Mouse (Mus musculus) adrenal gland, postnatal 4 days (tissue): ENCODE data around the gene Olfr1128. TPM values are rescaled to one million over a fixed set of nuclear protein-coding genes. Genes with fewer than 3 reads are reported as not detected.
"Not testable (repeated sequence)": the region's sequence is repeated elsewhere in the genome, so short reads cannot be mapped to it uniquely, and the experiment has no call there.

Experiments used
- DNase-seq, 2 experiments: peaks; one replicate each; pipeline ENCODE4 v3.0.0; 2021 to 2022; ENCODE audit warnings: low spot score in 2 of 2, mixed read lengths in 2 of 2
- long read RNA-seq, 2 experiments: library from polyadenylated mRNA; stranded (forward); transcript quantifications; one replicate each; pipeline ENCODE4 v2.0.0; 2021
- total RNA-seq, 2 experiments: library from RNA; stranded (reverse); gene quantifications; 2 replicates each; pipeline ENCODE4 v1.2.3; 2021

Gene Olfr1128
- not detected for total RNA-seq
- long read RNA-seq, experiment 1 = 0 reads
- long read RNA-seq, experiment 2 = 0 reads

DNA sequence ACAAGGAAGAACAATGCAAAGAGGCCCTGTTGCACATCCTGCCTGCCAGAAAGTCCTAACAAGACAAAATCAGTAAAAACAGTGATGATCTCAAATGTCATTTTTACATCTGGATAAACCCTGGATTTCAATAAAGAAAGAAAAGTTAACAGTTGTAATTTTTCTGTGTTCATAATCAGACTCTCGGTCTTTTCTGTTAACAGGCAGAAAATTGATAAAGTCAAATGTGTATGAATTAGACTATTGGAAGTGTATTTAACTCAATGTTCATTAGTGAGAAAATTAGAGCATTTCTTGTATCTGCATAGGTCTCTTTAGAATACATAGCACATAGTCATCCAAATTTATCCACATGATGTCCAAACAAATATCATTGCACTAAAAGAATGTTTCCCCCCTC lies at the start of gene Olfr1128:
TSS of gene Olfr1128 (minus strand) at position 101 of the 400 bp plus-strand sequence.
- no peak for DNase-seq

DNA sequence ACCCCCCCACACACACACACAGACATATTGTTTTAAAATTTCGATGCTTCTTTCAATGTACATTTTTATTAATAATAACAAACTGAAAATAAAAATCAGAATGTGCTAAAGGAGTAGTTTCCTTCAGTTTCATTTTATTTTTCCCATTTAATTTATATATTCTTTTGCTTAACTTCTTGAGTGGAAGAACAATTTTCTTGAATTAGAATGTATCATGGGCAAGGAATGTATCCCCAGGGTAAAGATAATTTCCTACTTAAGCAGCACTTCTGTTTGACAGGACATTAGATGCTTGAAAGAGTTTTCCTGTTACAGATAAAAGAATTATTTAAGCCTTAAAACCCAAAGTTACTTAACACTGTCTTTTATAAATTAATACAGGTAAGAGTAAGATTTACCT lies 28.3 kb upstream of the Olfr1128 start, which contains the start of gene Olfr1129:
TSS of gene Olfr1129 (plus strand) at position 301 of the 400 bp plus-strand sequence.
- not testable (repeated sequence) for DNase-seq

DNA sequence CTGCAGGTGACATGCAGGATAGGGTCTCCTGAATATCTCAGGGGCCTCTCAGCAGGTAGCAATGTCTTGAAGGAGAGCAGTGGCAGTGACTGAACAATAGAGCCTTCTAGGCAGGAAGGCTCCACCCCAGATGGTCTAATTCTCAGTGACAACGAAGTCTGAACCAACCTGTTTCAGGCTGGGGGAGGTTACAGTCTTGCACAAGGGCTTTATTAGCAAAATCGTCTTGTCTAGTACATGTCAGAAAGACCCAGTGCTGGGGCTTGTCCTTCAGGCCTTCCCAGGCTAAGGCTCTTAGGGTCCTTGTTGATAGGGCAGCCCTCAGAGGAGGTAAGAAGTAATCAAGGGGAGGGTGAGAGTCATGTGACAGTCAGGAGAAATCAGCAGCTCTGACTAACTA lies 10.5 kb downstream of the Olfr1128 start:
- no peak for DNase-seq

DNA sequence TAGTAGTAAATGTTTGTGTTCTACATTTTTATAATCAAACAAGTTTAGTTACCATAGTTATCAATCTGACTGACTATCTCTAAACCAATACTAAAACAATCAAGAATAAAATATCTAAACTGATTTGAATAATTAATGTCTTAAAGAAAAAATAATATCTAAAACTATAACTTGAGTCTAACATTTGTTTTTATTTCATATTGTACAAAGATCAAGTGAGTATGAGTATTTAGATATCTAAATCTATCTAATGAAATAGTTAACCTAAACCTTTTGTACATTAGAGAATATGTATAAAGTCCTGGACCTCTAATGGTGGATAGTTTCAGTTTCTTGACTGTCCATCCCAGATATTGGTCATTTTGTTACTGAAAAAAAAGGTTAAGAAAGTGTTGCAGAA lies 13.8 kb downstream of the Olfr1128 start, which contains the start of gene Olfr153:
TSS of gene Olfr153 (plus strand) at position 301 of the 400 bp plus-strand sequence.
- no peak for DNase-seq

DNA sequence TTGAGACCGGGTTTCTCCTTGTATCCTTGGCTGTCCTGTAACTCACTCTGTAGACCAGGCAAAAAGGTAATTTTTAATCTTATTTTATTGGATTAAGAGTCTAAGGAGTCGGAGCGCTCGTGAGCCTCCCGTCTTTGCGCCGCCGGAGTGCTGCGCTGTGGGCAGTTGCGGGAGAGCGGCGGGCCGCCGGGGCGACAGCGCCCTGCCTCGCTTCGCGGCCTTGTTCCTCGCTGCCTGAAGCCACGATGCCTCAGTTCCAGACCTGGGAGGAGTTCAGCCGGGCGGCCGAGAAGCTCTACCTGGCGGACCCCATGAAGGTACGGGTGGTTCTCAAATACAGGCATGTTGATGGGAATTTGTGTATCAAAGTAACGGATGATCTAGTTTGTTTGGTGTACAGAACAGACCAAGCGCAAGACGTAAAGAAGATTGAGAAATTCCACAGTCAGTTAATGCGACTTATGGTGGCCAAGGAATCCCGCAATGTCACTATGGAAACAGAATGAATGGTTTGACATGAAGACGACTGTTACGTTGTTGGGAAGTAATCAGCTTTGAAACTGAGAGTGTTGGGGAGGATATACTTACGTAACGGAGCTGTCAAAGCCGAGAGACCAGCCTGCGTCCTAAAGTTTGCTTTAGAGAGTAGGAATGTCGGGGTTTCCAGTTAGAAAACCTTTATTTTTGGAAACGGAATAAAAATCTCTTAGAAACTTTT lies 19.3 kb downstream of the Olfr1128 start:
- DNase-seq = not testable (repeated sequence)

DNA sequence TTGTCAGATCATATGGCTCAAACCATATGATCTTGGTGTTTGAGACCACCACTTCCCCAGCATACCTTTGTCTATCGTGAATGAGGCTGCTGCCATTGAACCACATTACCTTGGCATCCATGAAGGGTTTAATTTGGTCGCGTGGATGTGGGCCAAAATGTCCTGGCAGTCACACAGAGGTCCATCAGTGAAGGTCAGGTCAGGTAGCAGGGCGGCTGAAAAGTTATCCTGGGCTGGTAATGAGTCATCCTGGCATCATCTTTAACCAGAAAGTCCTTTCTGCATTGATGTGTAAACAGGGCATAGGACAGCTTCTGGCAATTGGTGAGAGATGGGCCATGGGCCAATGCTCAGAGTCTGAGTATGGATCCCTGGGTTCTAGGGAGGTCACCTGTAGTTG lies 24.7 kb downstream of the Olfr1128 start:
- no peak for DNase-seq

DNA sequence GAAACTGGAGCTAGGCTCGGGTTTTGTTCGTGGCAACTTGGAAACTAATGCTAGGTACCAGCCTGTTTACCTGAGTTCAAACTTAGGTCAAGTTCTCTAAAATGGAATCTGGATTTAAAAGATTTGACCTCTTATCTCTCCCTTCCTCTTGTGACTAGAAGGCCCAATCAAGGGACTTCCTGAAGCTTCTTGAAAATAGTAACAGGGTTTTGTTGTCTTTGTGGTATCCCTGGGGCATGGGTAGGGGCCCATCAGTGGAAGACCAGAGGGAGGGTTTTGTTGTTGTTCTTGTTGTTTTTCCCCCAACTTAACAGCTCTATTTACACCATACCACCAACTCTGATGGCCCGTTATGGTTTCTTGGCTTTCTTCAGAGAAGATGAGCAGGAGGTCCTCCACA lies 28.8 kb downstream of the Olfr1128 start:
- no peak for DNase-seq

DNA sequence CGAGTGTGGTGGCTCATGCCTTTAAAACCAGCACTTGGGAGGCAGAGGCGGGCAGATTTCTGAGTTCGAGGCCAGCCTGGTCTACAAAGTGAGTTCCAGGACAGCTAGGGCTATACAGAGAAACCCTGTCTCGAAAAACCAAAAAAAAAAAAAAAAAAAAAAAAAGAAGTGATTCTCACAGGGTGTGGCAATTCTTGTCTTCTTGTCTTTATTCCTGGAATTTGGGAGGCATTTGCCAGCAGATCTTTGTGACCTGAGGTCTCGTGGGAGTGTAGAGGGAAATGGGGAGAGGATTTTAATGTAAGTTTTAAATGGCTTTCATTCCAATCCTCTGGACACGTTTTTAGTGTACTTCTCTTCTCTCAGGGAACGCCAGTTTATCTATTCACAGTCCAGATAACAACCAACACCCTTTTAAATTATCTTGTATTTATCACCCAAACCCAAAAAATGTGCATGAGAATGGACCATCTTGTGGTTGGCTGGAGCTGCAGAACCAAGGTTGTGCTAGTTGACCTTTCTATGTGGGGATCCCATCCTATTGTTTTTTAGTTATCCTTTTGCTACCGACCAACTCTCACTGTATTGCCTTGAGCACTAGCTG lies 29.8 kb downstream of the Olfr1128 start:
- DNase-seq = no peak

DNA sequence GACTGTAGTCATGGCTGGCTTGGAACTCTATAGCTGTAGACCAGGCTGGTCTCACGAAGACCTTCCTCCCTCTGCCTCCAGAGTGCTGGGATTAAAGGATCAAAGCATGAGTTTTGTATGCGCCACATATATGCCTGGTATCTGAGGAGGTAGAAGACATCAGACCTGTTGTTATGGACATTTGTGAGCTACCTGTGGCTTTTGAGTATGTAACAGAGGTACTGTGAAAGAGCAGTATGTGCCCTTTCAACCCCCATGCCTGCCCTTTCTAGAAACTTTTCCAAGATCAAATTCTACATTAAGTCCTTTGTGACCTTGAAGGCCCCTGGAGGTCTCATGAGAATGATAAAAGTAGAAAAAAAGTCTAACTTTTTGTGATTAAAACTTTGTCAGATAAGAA lies 30.3 kb downstream of the Olfr1128 start:
- no peak for DNase-seq

DNA sequence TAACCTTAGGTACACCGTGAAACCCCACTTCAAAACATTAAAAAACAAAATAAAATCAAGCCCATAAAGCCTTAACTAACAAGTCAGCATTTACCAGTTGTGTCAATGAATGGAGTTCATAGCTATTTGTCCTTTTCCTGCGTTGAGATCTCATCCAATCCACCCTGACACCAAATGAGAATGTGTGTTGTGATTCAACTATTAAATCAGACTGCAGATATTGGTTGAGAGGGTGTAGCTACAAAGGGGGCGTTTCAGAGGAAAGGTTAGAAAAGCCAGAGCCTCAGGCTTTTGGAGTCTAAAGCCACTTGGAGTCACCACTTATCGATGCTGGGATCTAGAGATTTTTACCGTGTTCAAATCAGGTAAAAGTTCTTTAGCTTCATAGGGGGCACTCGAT lies 39.1 kb downstream of the Olfr1128 start, which contains the start of gene Pramel6:
TSS of gene Pramel6 (plus strand) at position 301 of the 400 bp plus-strand sequence.
- no peak for DNase-seq

DNA sequence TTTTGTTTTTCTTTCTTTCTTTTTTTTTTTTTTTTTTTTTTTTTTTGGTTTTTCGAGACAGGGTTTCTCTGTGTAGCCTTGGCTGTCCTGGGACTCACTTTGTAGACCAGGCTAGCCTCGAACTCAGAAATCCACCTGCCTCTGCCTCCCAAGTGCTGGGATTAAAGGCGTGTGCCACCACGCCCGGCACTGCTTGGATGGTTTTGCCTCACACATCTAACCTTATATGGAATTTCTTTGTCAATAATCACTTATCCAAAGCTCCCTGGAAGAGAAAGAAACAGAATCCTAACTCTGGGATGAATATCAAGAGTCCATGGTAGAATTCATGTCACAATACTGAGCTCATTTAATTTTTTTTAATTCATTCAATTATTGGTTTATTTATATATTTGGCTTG lies 48.3 kb downstream of the Olfr1128 start, which contains the start of gene Pramel7:
TSS of gene Pramel7 (minus strand) at position 101 of the 400 bp plus-strand sequence.
- not testable (repeated sequence) for DNase-seq

Other genes starting within 250 kb of the Olfr1128 start
- not detected for gene Olfr1118, start 238.0 kb downstream of the Olfr1128 start, total RNA-seq
- not detected for gene Olfr1120, start 190.7 kb downstream of the Olfr1128 start, total RNA-seq
- gene Olfr1121, start 175.6 kb downstream of the Olfr1128 start, total RNA-seq = not detected
- under 1 TPM in 1 of 2 experiments, not detected in 1; 0.06 TPM for gene Olfr1122, start 159.7 kb downstream of the Olfr1128 start, total RNA-seq
- not detected for gene Olfr1123, start 128.9 kb downstream of the Olfr1128 start, total RNA-seq
- gene Olfr1124, start 115.3 kb downstream of the Olfr1128 start, total RNA-seq = not detected
- gene Olfr1126, start 91.6 kb downstream of the Olfr1128 start, total RNA-seq = not detected
- gene Pramel7, start 48.4 kb downstream of the Olfr1128 start, total RNA-seq = not detected
- gene Pramel6, start 39.0 kb downstream of the Olfr1128 start, total RNA-seq = not detected
- not detected for gene Olfr153, start 13.7 kb downstream of the Olfr1128 start, total RNA-seq
- gene Olfr1129, start 28.4 kb upstream of the Olfr1128 start, total RNA-seq = not detected
- not detected for gene Olfr1130, start 60.7 kb upstream of the Olfr1128 start, total RNA-seq
- gene Olfr1131, start 81.6 kb upstream of the Olfr1128 start, total RNA-seq = not detected
- gene Olfr1132, start 92.0 kb upstream of the Olfr1128 start, total RNA-seq = not detected
- not detected for gene Olfr1133, start 101.8 kb upstream of the Olfr1128 start, total RNA-seq
- gene Olfr1134, start 112.9 kb upstream of the Olfr1128 start, total RNA-seq = not detected
- not detected for gene Olfr1135, start 128.1 kb upstream of the Olfr1128 start, total RNA-seq
- gene Olfr1136, start 148.4 kb upstream of the Olfr1128 start, total RNA-seq = not detected
- gene Olfr1137, start 167.6 kb upstream of the Olfr1128 start, total RNA-seq = not detected
- not detected for gene Olfr1138, start 194.4 kb upstream of the Olfr1128 start, total RNA-seq
- gene Olfr1140, start 198.2 kb upstream of the Olfr1128 start, total RNA-seq = not detected
- gene Olfr1141, start 208.4 kb upstream of the Olfr1128 start, total RNA-seq = not detected
- gene Olfr152, start 233.9 kb upstream of the Olfr1128 start, total RNA-seq = not detected